Mouse (Mus musculus) liver, adult 2 months (tissue): ENCODE measurements around the gene Lrp3.

ENCODE experiments used
- CTCF ChIP-seq: fragments of 200-500 bp; IDR thresholded peaks from 2 replicates; pipeline ENCODE4 v1.5.1; 2011; ENCODE audit warnings: low read depth, low read length, control low read depth
- POLR2A ChIP-seq: fragments of 200-500 bp; IDR thresholded peaks from 2 replicates; pipeline ENCODE4 v1.6.1; 2011; ENCODE audit warnings: low read length, control low read depth; ENCODE audit not compliant: insufficient read depth; ENCODE audit errors: extremely low read depth

- TF ChIP-seq POLR2A = no peak
- TF ChIP-seq CTCF = no peak
Measured at GRCm38 (mm10) chr7:35157512-35157911, 57.8 kb downstream of the Lrp3 start.
